Mouse (Mus musculus) cerebellum, adult 18-20 months (tissue): ENCODE results near the gene Plpp6.

Experiments used
- DNase-seq, 2 experiments: peaks; one replicate each; pipeline ENCODE4 v3.0.0; 2021

Gene Plpp6

GRCm38 (mm10) chr19:28963842-28964551 is at the start of gene Plpp6:
Gene Plpp6 (plus strand): TSS chr19:28963953.
- DNase-seq, result peak; percentile 89 to 94

- no peak for DNase-seq
Measured at GRCm38 (mm10) chr19:28914598-28914997, 49.2 kb upstream of the Plpp6 start.

DNA sequence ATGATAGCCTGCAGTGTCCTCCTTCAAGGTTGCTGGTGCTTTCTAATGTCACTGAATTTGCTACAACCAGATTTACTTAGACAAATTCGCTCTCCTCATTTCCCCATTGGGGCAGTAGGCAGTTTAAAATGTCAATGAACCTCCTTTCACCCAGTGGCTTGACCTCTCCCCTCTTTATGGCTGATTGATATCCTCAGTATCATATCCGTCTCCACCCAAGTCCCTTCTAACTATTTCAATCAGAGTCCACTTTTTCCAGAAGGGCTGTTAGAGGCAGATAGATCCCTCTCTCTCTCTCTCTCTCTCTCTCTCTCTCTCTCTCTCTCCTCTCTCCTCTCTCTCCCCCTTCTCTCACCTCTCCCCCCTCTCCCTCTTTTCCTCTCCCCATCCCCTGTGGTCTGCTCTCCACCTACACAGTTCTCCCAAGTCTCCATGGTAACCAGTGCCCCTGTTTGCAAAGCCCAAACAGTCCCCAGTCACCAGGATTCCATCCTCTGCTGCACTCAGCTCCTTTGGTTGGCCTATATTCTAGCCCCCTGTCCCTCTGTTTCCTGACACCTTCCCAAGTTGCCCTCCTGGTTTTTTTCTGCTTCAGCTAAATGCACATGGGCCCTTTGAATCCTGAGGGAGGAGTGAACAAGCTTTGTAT is 48.0 kb upstream of the Plpp6 start:
- DNase-seq, result no peak

GRCm38 (mm10) chr19:28916492-28916891 is 47.3 kb upstream of the Plpp6 start:
- DNase-seq, result no peak

DNA sequence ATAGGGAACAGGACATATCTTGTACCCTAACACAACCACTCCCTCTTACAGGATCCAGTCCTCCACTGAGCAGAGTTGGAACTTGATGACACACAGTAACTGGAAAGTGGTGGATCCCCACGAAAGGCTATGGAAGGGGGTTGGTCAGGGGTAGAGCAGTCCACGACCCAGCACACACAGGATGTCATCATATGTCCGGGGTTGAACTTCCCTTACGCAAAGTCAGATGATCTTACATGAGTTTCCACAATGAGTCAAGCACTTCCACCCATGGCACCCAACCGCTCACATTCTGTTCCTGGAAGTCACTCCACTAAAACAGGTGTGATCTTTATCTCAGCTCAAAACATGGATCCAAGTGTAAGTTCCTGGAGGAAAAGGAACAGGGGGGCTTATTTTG is 45.9 kb upstream of the Plpp6 start:
- no peak for DNase-seq

GRCm38 (mm10) chr19:28926366-28926765 is 37.4 kb upstream of the Plpp6 start:
- DNase-seq, result no peak

DNA sequence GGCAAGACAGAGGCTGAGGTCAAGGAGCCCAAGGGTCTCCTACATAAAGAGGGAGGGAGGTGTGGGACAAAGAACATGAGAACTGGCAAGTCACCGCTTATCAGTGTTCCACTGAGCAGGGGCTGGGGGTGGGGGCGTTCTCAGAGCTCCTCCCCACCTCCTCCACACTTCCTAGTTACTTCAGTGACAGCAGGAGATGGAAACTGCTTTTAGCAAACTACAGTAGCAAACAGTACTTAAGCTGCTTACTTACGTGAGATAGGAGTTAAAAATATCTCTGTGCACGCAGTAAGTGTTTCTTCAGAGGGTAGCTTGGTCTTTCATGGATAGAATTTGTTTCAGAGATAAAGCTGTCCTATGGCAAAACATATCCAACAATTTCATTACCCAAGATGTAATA is 36.4 kb upstream of the Plpp6 start:
- DNase-seq, result no peak

DNA sequence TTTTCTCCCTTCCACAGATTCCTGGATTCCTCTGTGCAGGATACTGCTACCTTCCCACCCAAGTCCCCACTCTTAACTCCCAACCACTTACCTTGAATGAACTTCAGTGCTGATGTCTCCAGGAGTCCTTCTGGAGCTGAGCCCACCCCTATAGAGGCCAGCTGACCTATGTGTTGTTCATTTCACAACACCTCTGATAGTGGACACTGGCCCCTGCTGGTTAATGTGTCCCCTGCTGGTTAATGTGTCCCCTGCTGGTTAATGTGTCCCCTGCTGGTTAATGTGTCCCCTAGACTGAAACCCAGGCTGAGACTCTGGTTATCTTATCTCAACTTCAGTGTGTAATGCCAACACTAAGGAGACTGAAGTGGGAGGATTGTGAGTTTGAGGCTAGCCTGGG is 34.7 kb upstream of the Plpp6 start:
- no peak for DNase-seq

GRCm38 (mm10) chr19:28934897-28935296 is 28.9 kb upstream of the Plpp6 start:
- no peak for DNase-seq

DNA sequence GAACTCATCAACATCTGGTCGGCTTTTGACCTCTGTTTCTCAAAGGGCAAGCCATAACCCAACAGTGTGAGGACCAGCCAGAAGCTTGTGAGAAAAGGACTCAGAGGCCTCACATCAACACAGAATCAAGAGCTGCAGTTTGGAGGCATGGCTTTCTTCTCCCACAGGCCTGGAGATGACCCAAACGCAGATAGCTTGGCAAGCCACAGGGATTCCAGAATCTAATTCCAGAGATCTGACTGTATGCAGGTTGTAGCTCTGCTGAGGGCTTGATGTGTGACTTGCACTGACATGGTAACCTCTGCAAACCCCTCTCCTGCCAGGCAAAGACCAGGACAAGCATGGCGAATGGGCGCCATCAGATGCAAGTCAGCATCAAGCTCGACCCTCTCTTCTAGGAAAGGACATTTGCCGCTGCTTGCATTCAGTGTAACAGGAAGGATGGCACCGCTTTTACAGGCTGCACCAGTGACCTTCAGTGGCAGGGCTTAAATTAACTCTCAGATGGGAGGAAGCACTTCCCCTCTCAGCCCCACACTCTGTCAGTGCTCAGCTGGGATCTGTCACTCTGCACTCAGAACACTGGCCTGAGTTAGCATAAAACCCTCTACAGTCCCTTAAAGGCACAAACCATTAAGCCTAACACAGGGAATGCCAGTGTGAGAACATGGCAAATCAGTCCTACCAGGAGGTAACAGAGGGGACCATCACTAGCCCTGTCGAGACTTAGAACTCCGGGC is 23.4 kb upstream of the Plpp6 start:
- no peak for DNase-seq

DNA sequence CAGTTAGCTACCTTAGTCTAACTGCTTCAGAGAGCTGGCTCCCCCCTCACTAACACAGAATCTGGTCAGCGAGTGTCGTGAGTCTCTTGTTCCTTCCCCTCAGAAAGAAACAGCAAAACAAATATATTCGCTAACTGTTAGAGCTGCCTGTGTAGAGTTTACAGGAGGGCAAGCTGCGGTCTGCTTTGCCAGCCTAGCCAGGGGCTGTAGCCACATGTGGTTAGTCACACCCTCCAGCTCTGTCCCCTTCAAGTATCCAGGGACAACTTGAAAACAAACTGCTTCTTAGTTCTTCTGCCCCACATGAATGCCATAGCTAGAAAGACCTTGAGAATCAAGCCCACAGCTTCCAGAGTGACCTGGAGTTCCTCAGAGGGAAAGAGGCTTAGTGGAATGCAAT is 22.5 kb upstream of the Plpp6 start:
- DNase-seq, result no peak

DNA sequence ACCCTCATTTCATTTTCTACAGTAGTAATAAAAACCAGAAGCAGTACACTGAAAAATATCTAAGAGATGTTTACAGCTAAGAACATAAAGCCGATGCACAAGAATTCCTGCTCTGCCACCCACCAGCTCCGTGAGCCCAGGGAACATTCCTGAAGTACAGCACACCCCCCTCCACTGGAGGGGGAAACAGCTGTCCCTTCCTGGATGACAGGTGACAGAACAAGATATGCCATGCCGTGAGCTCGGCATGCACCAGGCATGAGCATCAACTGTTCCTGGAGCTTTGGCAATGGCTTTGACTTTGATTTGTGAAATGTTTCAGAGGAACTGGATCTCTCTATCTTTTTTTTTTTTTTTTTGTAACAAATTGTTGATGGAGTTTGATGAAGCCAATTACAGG is 17.0 kb upstream of the Plpp6 start:
- no peak for DNase-seq

GRCm38 (mm10) chr19:28947311-28947710 is 16.4 kb upstream of the Plpp6 start:
- DNase-seq, result no peak

- no peak for DNase-seq
Measured at GRCm38 (mm10) chr19:28951251-28951650, 12.5 kb upstream of the Plpp6 start.

- no peak for DNase-seq
Measured at GRCm38 (mm10) chr19:28963113-28963512, 640 bp upstream of the Plpp6 start.

DNA sequence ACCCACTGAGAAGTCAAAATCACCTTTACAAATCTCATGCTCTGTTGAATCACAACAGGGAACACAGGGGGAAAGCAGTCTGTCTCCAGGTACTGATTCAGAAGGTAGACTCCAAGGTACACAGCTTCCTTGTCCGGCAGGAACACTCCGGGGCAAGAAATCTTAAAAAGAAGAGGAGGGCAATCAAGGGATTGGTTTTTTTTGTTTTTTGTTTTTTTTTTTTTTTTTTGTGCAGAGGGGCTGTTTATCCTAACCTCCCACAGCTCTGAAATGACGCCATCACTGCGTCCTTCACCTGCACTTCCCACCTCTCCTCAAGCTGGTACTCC is 276 bp upstream of the Plpp6 start:
- DNase-seq, result no peak

GRCm38 (mm10) chr19:28964552-28964903 is 775 bp downstream of the Plpp6 start:
- no peak for DNase-seq

DNA sequence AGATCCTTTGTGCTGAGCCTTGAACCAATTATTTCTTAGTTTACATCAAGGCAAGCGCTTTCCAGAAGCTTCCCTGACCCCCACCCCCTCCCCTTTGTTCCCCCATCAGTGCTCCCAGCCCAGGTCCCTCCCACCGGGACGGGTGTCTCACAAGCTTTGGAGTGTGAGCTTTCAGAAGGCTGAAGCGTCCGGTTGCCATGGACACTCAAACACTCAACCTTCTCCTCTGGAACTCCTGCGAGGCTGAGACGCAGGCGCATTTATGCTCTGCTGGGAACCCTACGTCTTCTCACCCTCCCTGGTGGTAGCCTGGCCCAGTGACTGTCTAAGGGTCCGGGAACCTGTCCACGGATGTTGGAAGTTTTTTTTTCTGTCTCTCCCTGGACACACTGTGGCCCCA is 3.9 kb downstream of the Plpp6 start, which contains the start of gene 4430402I18Rik:
4430402I18Rik (minus strand) TSS at position 149 of the 400 bp plus-strand sequence.
- no peak for DNase-seq

GRCm38 (mm10) chr19:28968178-28968577 is 4.4 kb downstream of the Plpp6 start:
- no peak for DNase-seq

DNA sequence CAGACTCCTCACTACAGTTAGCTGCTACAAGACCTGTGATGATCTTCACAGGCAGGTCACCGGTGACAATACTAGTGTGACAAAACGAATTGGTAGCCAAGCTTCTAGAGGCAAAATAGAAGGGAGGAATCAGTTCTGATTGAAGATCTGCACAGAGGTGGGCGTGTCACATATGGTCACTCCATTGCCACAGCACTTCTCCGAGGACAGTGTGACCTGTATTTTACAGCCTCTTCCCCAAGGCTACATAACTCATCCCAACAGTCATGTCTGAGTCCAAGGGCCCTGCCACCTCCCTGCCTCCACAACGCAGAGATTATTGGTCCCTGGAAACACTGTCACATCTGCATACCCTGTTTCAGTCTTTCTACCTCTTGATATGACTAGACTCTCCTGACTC is 5.5 kb downstream of the Plpp6 start:
- DNase-seq, result no peak

GRCm38 (mm10) chr19:28970251-28970650 is 6.5 kb downstream of the Plpp6 start:
- no peak for DNase-seq

DNA sequence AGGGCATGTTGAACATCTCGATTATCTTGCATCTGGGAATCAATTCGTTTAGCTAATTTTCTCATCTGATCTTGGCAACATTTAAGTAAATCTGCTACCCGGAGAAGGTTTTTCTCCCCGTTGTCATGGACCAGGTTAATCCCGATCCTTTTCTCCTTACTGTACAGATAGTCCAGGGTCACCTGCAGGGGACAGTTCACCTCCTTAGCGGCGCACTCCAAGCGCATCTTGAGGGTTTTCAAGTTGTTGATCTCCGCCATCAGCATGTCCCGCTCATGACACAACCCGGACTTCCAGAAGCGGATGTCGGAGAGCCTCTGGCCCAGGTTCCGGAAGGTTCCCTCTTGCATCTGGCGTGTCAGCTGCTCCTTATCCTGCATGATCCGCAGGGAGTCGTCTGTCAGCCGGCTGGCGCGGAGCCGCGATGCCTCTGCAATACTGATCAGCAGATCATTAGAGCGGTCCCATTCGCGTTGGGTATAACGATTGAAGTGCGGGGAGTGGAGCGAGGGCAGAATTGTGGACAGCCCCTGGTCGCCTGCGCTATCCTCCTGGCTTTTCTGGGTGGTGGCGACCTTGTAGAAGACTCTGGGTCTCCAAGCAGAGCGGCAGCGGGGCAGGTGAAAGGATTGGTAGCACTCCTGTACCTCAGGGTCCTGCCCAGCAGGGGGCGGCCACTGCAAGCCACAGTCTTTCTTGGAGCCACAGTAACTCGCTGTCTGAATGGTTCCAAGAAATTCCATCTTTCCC is 11.3 kb downstream of the Plpp6 start:
- DNase-seq, result peak; percentile 74

DNA sequence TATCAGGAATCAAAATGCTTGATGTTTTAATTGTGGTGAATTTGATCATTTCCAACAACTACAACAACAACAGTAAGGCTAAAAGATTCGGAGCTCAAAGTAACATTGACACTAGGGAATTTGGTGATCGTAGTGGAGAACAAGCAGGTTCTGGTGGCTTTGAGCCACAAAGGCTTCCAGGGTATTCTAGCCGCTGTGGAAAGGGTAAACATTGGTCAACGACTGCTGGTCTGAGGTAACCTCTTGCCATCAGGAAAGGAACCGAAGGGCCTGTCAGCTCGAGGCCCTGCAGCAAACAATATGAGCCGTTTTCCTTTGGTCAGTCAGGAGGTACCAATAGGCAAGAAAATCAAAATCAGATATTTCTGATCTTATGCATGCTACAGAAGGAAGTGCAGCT is 18.9 kb downstream of the Plpp6 start:
- no peak for DNase-seq

GRCm38 (mm10) chr19:28989515-28989914 is 25.8 kb downstream of the Plpp6 start:
- DNase-seq, result no peak
